Mouse (Mus musculus): Measurements from ENCODE around the gene Ftsj3. TPM values are rescaled to one million over a fixed set of nuclear protein-coding genes. Genes with fewer than 3 reads are reported as not detected.
A peak's percentile ranks its signal among the peaks of the same experiment; 100 is the strongest.

Gene Ftsj3
- total RNA-seq, 2 experiments from 2014 or later, result 33.5 to 36.1 TPM

DNA sequence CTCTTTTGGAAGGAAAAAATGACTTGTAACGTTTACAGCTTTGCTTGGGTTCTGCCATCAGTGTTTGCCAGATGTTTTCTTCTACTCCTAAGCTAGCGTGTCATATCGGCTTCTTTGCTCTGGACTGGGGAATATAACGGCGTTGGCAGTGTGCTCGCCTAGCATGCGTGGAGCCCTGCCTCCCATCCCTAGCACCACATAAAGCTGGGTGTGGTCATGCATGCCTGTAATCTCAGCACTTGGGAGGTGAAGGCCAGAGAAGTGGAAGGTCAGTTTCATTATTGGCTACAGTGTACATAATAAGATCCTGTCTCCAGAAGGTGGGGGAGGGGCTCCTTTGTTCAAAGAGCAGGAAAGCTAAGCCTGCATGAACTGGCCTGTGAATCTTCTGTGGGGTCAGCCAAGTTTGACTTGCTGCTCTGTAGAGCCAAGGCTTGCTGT lies 19.1 kb upstream of the Ftsj3 start:
- TF ChIP-seq CTCF (conservative IDR thresholded peaks at IDR 0.05), result no peak
- Histone ChIP-seq H3K4me3 (no peak overlapping the region), H3K27ac (no peak overlapping the region)
- no peak for DNase-seq (ENCODE audit: low spot score in 2 of 2)

GRCm38 (mm10) chr11:106274374-106274773 lies 18.5 kb upstream of the Ftsj3 start:
- Histone ChIP-seq H3K4me3 (no peak overlapping the region), H3K27ac (no peak overlapping the region)
- no peak for TF ChIP-seq CTCF (conservative IDR thresholded peaks at IDR 0.05)
- DNase-seq (ENCODE audit: low spot score in 2 of 2), result no peak

DNA sequence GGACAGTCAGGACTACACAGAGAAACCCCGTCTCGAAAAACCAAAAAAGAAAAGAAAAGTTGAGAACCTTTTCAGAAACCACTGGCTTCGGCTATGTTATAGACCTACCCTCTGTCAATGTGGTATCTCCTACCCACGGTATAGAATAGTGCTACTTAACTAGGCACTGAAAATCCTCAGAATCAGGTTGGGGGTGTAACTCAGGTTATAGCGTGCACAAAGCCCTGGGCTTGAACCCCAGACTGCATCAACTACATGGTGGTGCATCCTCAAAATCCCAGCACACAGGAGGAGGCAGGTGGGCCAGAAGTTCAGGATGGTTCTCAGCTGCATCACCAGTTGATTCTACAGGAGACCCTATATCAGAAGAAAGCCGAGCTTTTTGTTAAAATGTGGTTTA lies 17.9 kb upstream of the Ftsj3 start:
- Histone ChIP-seq H3K27ac (0 out of 2 replicates have a peak overlapping the region, but pooled peaks have one; percentile 95), H3K4me3 (no peak overlapping the region)
- no peak for TF ChIP-seq CTCF (conservative IDR thresholded peaks at IDR 0.05)
- DNase-seq (ENCODE audit: low spot score in 2 of 2), result no peak

- Histone ChIP-seq H3K4me3 (peak overlapping the region; percentile 74), H3K27ac (peak overlapping the region; percentile 95)
- no peak for TF ChIP-seq CTCF (conservative IDR thresholded peaks at IDR 0.05)
- no peak for DNase-seq (ENCODE audit: low spot score in 2 of 2)
Measured at GRCm38 (mm10) chr11:106273311-106273684, 17.4 kb upstream of the Ftsj3 start.

GRCm38 (mm10) chr11:106272644-106273310 lies 16.9 kb upstream of the Ftsj3 start, which contains the start of gene Smarcd2:
Gene Smarcd2 (minus strand): TSS chr11:106272972.
- H3K27ac ChIP-seq, result peak within 1 kb of the TSS; percentile 98
- TF ChIP-seq CTCF (conservative IDR thresholded peaks at IDR 0.05), result no peak
- peak within 1 kb of the TSS; percentile 74 for H3K4me3 ChIP-seq
- peak; percentile 98 to 100 for DNase-seq (ENCODE audit: low spot score in 2 of 2)

DNA sequence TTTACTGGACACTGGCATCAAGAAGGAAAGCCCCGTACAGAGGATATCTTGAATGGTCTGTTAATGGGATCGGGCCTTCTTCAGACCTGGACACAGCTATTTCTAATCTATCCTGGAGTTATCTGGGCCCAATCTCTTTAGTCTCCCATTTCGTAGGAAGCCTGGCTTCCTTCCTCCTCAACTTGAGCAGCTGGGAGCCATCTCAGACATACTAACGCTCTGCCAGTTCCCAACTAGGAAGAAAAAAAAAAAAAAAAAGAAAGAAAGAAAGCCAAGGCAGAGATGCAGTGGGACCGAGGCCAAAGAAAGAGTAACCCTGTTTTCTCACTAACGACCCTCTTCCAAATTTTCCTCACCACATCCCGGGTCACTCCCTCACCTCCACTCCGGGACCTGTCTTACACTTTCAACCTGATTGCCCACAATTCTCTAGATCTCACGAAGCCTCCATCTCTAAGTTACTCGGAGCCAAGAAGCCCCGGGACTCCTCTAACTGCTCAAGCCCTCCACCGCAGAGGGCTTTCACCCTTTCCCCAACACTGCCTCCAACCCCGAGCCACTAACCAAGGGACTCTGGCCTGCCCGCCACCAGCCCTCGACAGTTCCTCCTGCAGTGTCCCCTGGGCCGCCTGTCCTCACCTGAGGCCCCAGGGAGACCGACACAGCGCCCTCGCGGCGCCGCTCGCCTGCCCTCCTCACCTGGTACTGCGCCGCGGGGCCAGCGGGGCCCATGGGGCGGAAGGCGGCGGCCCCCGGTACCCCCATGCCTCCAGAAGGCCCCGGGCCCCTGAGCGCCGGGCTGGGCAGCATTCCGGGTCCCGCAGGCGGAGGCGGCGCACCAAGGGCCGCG lies 16.1 kb upstream of the Ftsj3 start:
- no peak for TF ChIP-seq CTCF (conservative IDR thresholded peaks at IDR 0.05)
- no peak for DNase-seq (ENCODE audit: low spot score in 2 of 2)
- H3K4me3 ChIP-seq, result peak overlapping the region; percentile 74
- peak overlapping the region; percentile 98 for H3K27ac ChIP-seq

DNA sequence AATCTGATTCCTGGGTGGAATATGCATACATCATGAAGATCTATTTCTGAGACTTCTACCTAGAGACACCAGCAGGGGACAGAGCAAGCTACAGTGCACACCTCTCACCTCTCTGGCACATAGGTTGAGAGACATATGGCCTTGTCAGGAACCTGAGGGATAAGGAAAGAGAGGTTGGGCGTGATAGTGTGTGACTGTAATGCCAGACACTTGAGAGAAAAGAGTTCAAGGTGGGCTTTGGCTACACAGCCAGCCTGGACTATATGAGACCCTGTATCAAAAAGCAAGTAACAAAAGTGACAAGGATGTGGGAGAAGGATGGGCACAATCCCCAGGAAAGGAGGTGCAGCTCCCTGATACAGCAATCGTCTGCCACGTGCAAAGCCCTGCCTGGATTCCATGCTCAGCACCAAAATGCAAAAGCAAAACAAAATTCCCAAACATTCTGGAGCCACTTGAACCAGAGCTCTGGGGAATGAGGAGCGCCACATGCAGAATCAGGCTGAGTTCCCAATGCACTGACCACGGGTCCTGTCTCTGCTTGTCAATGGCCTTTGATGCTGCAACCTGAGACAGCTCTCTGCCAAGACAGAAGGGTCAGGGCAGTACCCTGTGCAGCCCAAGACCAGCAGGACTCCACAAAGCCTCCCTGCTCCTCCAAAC lies 15.4 kb upstream of the Ftsj3 start:
- H3K27ac ChIP-seq, result peak overlapping the region; percentile 98
- no peak for DNase-seq (ENCODE audit: low spot score in 2 of 2)
- peak overlapping the region; percentile 74 for H3K4me3 ChIP-seq
- TF ChIP-seq CTCF (conservative IDR thresholded peaks at IDR 0.05), result peak; percentile 49

DNA sequence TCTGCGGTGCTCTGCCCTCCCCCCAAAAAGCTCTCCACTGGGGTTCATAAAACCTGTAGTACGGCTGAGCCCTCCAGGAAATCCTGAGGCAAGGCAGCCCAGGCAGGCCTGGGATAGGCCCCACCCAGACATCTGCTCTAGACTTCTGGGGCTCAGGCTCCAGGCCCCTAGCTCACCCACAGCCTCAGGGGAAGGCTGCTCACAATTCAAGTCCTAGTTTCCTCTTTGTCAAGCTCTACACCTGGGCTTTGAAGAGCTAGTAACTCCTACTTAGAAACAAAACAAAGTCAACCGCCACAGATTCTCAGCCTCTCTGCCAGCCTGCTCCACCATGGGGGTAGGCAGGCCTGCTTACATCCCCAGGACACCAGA lies 13.2 kb upstream of the Ftsj3 start:
- no peak for TF ChIP-seq CTCF (conservative IDR thresholded peaks at IDR 0.05)
- DNase-seq (ENCODE audit: low spot score in 2 of 2), result no peak
- Histone ChIP-seq H3K27ac (peak overlapping the region; percentile 96), H3K4me3 (peak overlapping the region; percentile 31)

GRCm38 (mm10) chr11:106268326-106269059 lies 12.6 kb upstream of the Ftsj3 start:
- no peak for TF ChIP-seq CTCF (conservative IDR thresholded peaks at IDR 0.05)
- peak overlapping the region; percentile 41 for H3K4me3 ChIP-seq
- H3K27ac ChIP-seq, result peak overlapping the region; percentile 96
- DNase-seq (ENCODE audit: low spot score in 2 of 2), result peak in 1 of 2 experiments; percentile 76

- peak overlapping the region; percentile 96 for H3K27ac ChIP-seq
Measured at GRCm38 (mm10) chr11:106267871-106268270, 12.0 kb upstream of the Ftsj3 start.

DNA sequence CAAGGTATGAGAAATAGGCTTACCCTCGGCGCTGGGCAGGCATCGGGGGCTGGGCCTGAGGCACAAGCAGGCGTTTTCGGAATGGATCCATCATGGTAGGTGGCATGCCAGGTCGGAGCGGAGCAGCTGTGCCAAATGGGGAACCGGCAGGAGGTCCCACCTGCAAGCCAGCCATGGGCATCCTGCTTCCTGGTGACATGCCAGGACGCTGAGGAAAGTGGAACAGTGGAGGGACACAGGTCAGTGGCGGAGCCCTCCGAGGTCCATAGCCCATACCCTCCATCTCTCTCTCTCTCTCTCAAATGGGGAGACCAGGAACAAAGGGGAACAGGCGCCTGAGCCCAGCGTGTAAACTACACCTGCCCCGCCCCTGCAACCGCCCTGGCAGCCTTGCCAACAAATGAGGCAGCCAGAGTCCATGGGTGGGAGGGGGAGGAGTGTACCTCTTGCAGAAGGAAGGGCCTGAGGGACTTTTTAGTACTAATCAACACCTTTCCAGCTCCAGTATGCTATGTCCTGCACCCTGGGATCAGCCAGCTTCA lies 11.5 kb upstream of the Ftsj3 start:
- Histone ChIP-seq H3K4me3 (peak overlapping the region; percentile 41), H3K27ac (peak overlapping the region; percentile 96)
- TF ChIP-seq CTCF (conservative IDR thresholded peaks at IDR 0.05), result no peak
- DNase-seq (ENCODE audit: low spot score in 2 of 2), result peak in 1 of 2 experiments; percentile 43

More at GRCm38 (mm10) chr11:106267871-106268270, 12.0 kb upstream of the Ftsj3 start:
- peak overlapping the region; percentile 41 for H3K4me3 ChIP-seq
- DNase-seq (ENCODE audit: low spot score in 2 of 2), result no peak
- TF ChIP-seq CTCF (conservative IDR thresholded peaks at IDR 0.05), result no peak

GRCm38 (mm10) chr11:106266431-106266830 lies 10.6 kb upstream of the Ftsj3 start:
- no peak for DNase-seq (ENCODE audit: low spot score in 2 of 2)
- Histone ChIP-seq H3K4me3 (no peak overlapping the region), H3K27ac (no peak overlapping the region)
- TF ChIP-seq CTCF (conservative IDR thresholded peaks at IDR 0.05), result no peak

Measured in layer of hippocampus, adult 2 months (tissue).